Mouse (Mus musculus): ENCODE measurements around the gene Ccdc96. TPM values are rescaled to one million over a fixed set of nuclear protein-coding genes. Genes with fewer than 3 reads are reported as not detected.
A peak's percentile ranks its signal among the peaks of the same experiment; 100 is the strongest.

The Ccdc96 gene
- polyA plus RNA-seq, 1 experiment from 2014 or later = 0.15 TPM

- H3K4me1 ChIP-seq = peaks cover 20% of the 10 kb centered on the region
- 94% methylated on average over 6 of the region's 6 CpGs for WGBS
- no peak overlapping the region for H3K9ac ChIP-seq
- no peaks in the 10 kb centered on the region for H3K9me3 ChIP-seq
- no peak overlapping the region for H3K4me3 ChIP-seq
- H3K4me2 ChIP-seq (replicated peaks) = no peak overlapping the region
- ATAC-seq (ENCODE audit: low FRiP score, low read depth) = no peak
- no peak overlapping the region for H3K27ac ChIP-seq
- peaks cover 30% of the 10 kb centered on the region for H3K36me3 ChIP-seq
- H3K27me3 ChIP-seq = no peaks in the 10 kb centered on the region
These were observed 5.6 kb upstream of the Ccdc96 start for GRCm38 (mm10) chr5:36478540-36479420.

- WGBS = 73% methylated on average over 2 of the region's 2 CpGs
- no peak for ATAC-seq (ENCODE audit: low FRiP score, low read depth)
- Histone ChIP-seq H3K27ac (no peak overlapping the region), H3K4me3 (no peak overlapping the region), H3K36me3 (peaks cover 24% of the 10 kb centered on the region), H3K4me2 (replicated peaks) (no peak overlapping the region), H3K9me3 (no peaks in the 10 kb centered on the region), H3K27me3 (peaks cover 2% of the 10 kb centered on the region; the same call in 1 of the 2 replicates), H3K9ac (no peak overlapping the region), H3K4me1 (peaks cover 22% of the 10 kb centered on the region)
These were observed 4.7 kb upstream of the Ccdc96 start for GRCm38 (mm10) chr5:36479735-36480134.

- Histone ChIP-seq H3K9me3 (no peaks in the 10 kb centered on the region), H3K27ac (no peak overlapping the region), H3K4me1 (peaks cover 27% of the 10 kb centered on the region), H3K9ac (no peak overlapping the region), H3K36me3 (peaks cover 20% of the 10 kb centered on the region), H3K27me3 (peaks cover 9% of the 10 kb centered on the region), H3K4me2 (replicated peaks) (no peak overlapping the region), H3K4me3 (no peak overlapping the region)
- whole genome bisulfite sequencing = 88% methylated on average over 4 of the region's 4 CpGs
- no peak for ATAC-seq (ENCODE audit: low FRiP score, low read depth)
These were observed 4.0 kb upstream of the Ccdc96 start for GRCm38 (mm10) chr5:36480398-36480797.

GRCm38 (mm10) chr5:36481114-36481513, 3.3 kb upstream of the Ccdc96 start:
- H3K27me3 ChIP-seq = peaks cover 16% of the 10 kb centered on the region
- WGBS = 69% methylated on average over 1 of the region's 1 CpGs
- peaks cover 14% of the 10 kb centered on the region for H3K36me3 ChIP-seq
- no peak overlapping the region for H3K4me2 ChIP-seq (replicated peaks)
- H3K27ac ChIP-seq = no peak overlapping the region
- no peak for ATAC-seq (ENCODE audit: low FRiP score, low read depth)
- H3K4me3 ChIP-seq = no peak overlapping the region
- H3K9me3 ChIP-seq = no peaks in the 10 kb centered on the region
- no peak overlapping the region for H3K9ac ChIP-seq
- H3K4me1 ChIP-seq = peaks cover 27% of the 10 kb centered on the region

GRCm38 (mm10) chr5:36483203-36484101, 936 bp upstream of the Ccdc96 start:
- H3K4me3 ChIP-seq = peak overlapping the region; percentile 90
- peak; percentile 34; the same call in 1 of the 2 replicates for ATAC-seq (ENCODE audit: low FRiP score, low read depth)
- peak overlapping the region; percentile 92 for H3K4me2 ChIP-seq (replicated peaks)
- H3K36me3 ChIP-seq = peaks cover 5% of the 10 kb centered on the region
- peaks cover 27% of the 10 kb centered on the region for H3K4me1 ChIP-seq
- H3K27ac ChIP-seq = peak overlapping the region; percentile 39; the same call in 1 of the 2 replicates
- H3K27me3 ChIP-seq = peaks cover 25% of the 10 kb centered on the region
- H3K9ac ChIP-seq = peak overlapping the region; percentile 92
- H3K9me3 ChIP-seq = no peaks in the 10 kb centered on the region
- 1% methylated on average over 51 of the region's 58 CpGs for WGBS

GRCm38 (mm10) chr5:36485306-36485705, 918 bp downstream of the Ccdc96 start:
- Histone ChIP-seq H3K4me3 (peak overlapping the region; percentile 90), H3K4me1 (peaks cover 27% of the 10 kb centered on the region), H3K9ac (0 out of 2 replicates have a peak overlapping the region, but pooled peaks have one; percentile 57), H3K36me3 (peaks cover 5% of the 10 kb centered on the region), H3K27ac (no peak overlapping the region), H3K4me2 (replicated peaks) (peak overlapping the region; percentile 92), H3K27me3 (peaks cover 25% of the 10 kb centered on the region), H3K9me3 (no peaks in the 10 kb centered on the region)
- 38% methylated on average over 19 of the region's 19 CpGs for WGBS
- ATAC-seq (ENCODE audit: low FRiP score, low read depth) = no peak

GRCm38 (mm10) chr5:36489225-36489624, 4.8 kb downstream of the Ccdc96 start:
- Histone ChIP-seq H3K27me3 (peaks cover 25% of the 10 kb centered on the region), H3K4me3 (no peak overlapping the region), H3K9me3 (no peaks in the 10 kb centered on the region), H3K36me3 (peaks cover 36% of the 10 kb centered on the region), H3K4me2 (replicated peaks) (no peak overlapping the region), H3K4me1 (peaks cover 7% of the 10 kb centered on the region), H3K27ac (no peak overlapping the region), H3K9ac (no peak overlapping the region)
- ATAC-seq (ENCODE audit: low FRiP score, low read depth) = no peak
- WGBS = 59% methylated on average over 2 of the region's 2 CpGs

GRCm38 (mm10) chr5:36493919-36494318, 9.5 kb downstream of the Ccdc96 start:
- Histone ChIP-seq H3K9ac (no peak overlapping the region), H3K27ac (no peak overlapping the region), H3K27me3 (no peaks in the 10 kb centered on the region), H3K4me1 (no peaks in the 10 kb centered on the region), H3K4me2 (replicated peaks) (no peak overlapping the region), H3K9me3 (no peaks in the 10 kb centered on the region), H3K36me3 (peaks cover 71% of the 10 kb centered on the region), H3K4me3 (no peak overlapping the region)
- ATAC-seq (ENCODE audit: low FRiP score, low read depth) = no peak
- 83% methylated on average over 6 of the region's 6 CpGs for WGBS

- no peak overlapping the region for H3K27ac ChIP-seq
- H3K4me2 ChIP-seq (replicated peaks) = no peak overlapping the region
- no peak overlapping the region for H3K4me3 ChIP-seq
- no peaks in the 10 kb centered on the region for H3K27me3 ChIP-seq
- no peak overlapping the region for H3K9ac ChIP-seq
- 97% methylated on average over 9 of the region's 9 CpGs for WGBS
- H3K36me3 ChIP-seq = peaks cover 75% of the 10 kb centered on the region
- no peak for ATAC-seq (ENCODE audit: low FRiP score, low read depth)
- H3K9me3 ChIP-seq = no peaks in the 10 kb centered on the region
- H3K4me1 ChIP-seq = no peaks in the 10 kb centered on the region
These were observed 10.3 kb downstream of the Ccdc96 start for GRCm38 (mm10) chr5:36494709-36495108.

- ATAC-seq (ENCODE audit: low FRiP score, low read depth) = no peak
- H3K27ac ChIP-seq = no peak overlapping the region
- no peaks in the 10 kb centered on the region for H3K9me3 ChIP-seq
- no peak overlapping the region for H3K9ac ChIP-seq
- peaks cover 97% of the 10 kb centered on the region for H3K36me3 ChIP-seq
- WGBS = 90% methylated on average over 7 of the region's 7 CpGs
- no peak overlapping the region for H3K4me3 ChIP-seq
- no peaks in the 10 kb centered on the region for H3K27me3 ChIP-seq
- H3K4me2 ChIP-seq (replicated peaks) = no peak overlapping the region
- H3K4me1 ChIP-seq = no peaks in the 10 kb centered on the region
These were observed 20.8 kb downstream of the Ccdc96 start for GRCm38 (mm10) chr5:36505235-36505634.

- H3K9ac ChIP-seq = no peak overlapping the region
- no peaks in the 10 kb centered on the region for H3K9me3 ChIP-seq
- H3K4me3 ChIP-seq = no peak overlapping the region
- H3K27me3 ChIP-seq = no peaks in the 10 kb centered on the region
- H3K4me1 ChIP-seq = no peaks in the 10 kb centered on the region
- WGBS = 73% methylated on average over 5 of the region's 5 CpGs
- no peak for ATAC-seq (ENCODE audit: low FRiP score, low read depth)
- H3K4me2 ChIP-seq (replicated peaks) = no peak overlapping the region
- peaks cover 97% of the 10 kb centered on the region for H3K36me3 ChIP-seq
- H3K27ac ChIP-seq = no peak overlapping the region
These were observed 21.3 kb downstream of the Ccdc96 start for GRCm38 (mm10) chr5:36505643-36506042.

GRCm38 (mm10) chr5:36508351-36508750, 24.0 kb downstream of the Ccdc96 start:
- H3K36me3 ChIP-seq = peaks cover 98% of the 10 kb centered on the region
- H3K4me2 ChIP-seq (replicated peaks) = no peak overlapping the region
- no peak overlapping the region for H3K4me3 ChIP-seq
- H3K27ac ChIP-seq = no peak overlapping the region
- ATAC-seq (ENCODE audit: low FRiP score, low read depth) = no peak
- no peaks in the 10 kb centered on the region for H3K9me3 ChIP-seq
- H3K9ac ChIP-seq = no peak overlapping the region
- no peaks in the 10 kb centered on the region for H3K4me1 ChIP-seq
- H3K27me3 ChIP-seq = no peaks in the 10 kb centered on the region
- WGBS = 90% methylated on average over 10 of the region's 10 CpGs

Measured in limb, embryonic 13.5 days (tissue).